Mouse (Mus musculus): Measurements from ENCODE around the gene Setd3. TPM values are rescaled to one million over a fixed set of nuclear protein-coding genes. Genes with fewer than 3 reads are reported as not detected.

Gene Setd3
- polyA plus RNA-seq, 1 experiment from 2014 or later, result 93.0 TPM

DNA sequence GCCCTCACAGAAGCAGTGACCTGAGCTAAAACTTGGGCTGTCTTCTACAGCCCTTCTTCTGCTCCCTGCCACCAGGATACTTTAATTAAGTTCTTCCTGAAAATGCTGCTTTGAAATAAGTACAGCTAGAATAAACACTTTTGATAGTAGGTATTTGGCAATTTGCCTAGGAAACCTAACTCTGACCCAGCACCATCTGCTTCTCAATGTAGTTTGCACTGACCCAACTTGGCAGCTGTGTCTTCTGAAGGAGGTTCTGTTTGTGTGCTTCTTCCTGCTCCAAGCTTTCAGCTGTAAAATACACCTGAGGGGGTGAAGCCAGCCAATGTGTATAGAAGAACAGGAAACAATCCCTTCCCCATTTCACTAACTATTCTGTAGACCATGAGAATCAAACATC lies 7.8 kb downstream of the Setd3 start:
- ATAC-seq (ENCODE audit: insufficient read depth, low FRiP score), result no peak; the same call in 1 of the 2 replicates
- Histone ChIP-seq H3K4me3 (replicated peaks; ENCODE audit: low read length) (no peak overlapping the region), H3K4me2 (ENCODE audit: low read depth, low read length) (no peak overlapping the region), H3K9ac (ENCODE audit: low read length) (no peak overlapping the region), H3K9me3 (replicated peaks; ENCODE audit: control insufficient read depth, low read length) (no peaks in the 10 kb centered on the region), H3K4me1 (ENCODE audit: control insufficient read depth, insufficient read depth, low read length) (peaks cover 17% of the 10 kb centered on the region), H3K27ac (ENCODE audit: low read length) (no peak overlapping the region), H3K27me3 (ENCODE audit: control insufficient read depth, insufficient read depth, low read length) (no peaks in the 10 kb centered on the region), H3K36me3 (ENCODE audit: control insufficient read depth, insufficient read depth, low read length) (no peaks in the 10 kb centered on the region)

DNA sequence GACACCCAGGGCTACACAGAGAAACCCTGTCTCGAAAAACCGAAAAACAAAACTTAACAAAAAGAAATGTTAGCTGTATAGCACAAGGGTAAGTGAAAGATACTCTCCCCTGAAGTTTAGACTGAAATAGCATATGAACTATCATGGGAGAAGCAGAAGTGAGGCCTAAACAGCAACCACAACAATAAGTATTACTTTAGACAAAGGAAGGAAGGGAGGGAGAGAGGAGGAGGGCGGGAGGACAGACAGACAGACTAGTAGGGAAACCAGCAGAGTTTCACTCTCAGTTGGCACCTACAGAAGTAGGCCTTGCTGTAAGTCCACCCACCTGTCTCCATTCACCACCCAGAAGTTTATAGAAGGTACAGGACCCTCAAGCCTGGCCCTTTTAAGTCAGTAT lies 8.6 kb downstream of the Setd3 start:
- Histone ChIP-seq H3K27me3 (ENCODE audit: control insufficient read depth, insufficient read depth, low read length) (no peaks in the 10 kb centered on the region), H3K4me2 (ENCODE audit: low read depth, low read length) (no peak overlapping the region), H3K27ac (ENCODE audit: low read length) (no peak overlapping the region), H3K4me1 (ENCODE audit: control insufficient read depth, insufficient read depth, low read length) (peaks cover 12% of the 10 kb centered on the region), H3K4me3 (replicated peaks; ENCODE audit: low read length) (no peak overlapping the region), H3K36me3 (ENCODE audit: control insufficient read depth, insufficient read depth, low read length) (no peaks in the 10 kb centered on the region), H3K9ac (ENCODE audit: low read length) (no peak overlapping the region), H3K9me3 (replicated peaks; ENCODE audit: control insufficient read depth, low read length) (no peaks in the 10 kb centered on the region)
- no peak for ATAC-seq (ENCODE audit: insufficient read depth, low FRiP score)
- 84% methylated on average over 3 of the region's 3 CpGs for WGBS

DNA sequence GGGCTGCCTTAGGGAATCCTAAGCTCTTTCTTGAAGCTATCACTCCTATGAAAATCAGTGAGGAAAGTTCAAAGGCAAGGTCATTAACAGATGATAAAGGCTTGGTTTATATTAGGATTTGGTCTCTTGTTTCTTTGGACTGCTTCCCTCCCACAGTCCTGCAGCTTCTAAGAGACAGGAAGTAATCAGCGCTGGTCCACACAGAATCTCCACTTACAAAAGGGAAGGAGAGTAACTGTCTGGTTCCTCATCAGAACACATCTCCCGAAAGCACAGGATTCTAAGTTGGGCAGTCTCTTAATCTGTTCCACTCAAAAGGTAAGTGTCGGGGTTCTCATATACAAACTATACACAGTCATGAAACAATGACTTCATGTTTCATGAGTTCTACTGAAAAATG lies 10.2 kb downstream of the Setd3 start:
- Histone ChIP-seq H3K9me3 (replicated peaks; ENCODE audit: control insufficient read depth, low read length) (no peaks in the 10 kb centered on the region), H3K9ac (ENCODE audit: low read length) (no peak overlapping the region), H3K4me2 (ENCODE audit: low read depth, low read length) (no peak overlapping the region), H3K4me1 (ENCODE audit: control insufficient read depth, insufficient read depth, low read length) (peaks cover 12% of the 10 kb centered on the region), H3K27ac (ENCODE audit: low read length) (no peak overlapping the region), H3K27me3 (ENCODE audit: control insufficient read depth, insufficient read depth, low read length) (no peaks in the 10 kb centered on the region), H3K4me3 (replicated peaks; ENCODE audit: low read length) (no peak overlapping the region), H3K36me3 (ENCODE audit: control insufficient read depth, insufficient read depth, low read length) (no peaks in the 10 kb centered on the region)
- WGBS, result 53% methylated on average over 3 of the region's 3 CpGs
- no peak for ATAC-seq (ENCODE audit: insufficient read depth, low FRiP score)

DNA sequence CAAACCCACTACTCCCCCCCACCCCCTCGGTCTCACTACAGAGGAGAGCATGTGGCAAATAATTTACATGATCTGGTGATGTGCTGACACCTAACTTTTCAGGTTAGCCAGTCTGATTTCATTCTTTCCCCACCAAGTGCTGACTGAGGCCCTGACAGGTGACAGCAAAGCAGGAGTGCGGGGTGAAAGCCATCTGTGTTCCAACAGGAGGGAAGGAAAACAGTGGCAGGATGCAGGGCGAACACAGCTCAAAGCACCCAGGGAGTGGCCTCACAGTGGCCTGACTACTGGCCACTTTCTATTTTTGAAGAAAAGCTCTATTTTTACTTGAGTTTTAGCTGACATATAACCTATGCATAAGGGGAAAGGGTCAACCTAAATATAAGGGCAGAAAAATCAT lies 15.4 kb downstream of the Setd3 start:
- Histone ChIP-seq H3K27ac (ENCODE audit: low read length) (no peak overlapping the region), H3K4me2 (ENCODE audit: low read depth, low read length) (no peak overlapping the region), H3K4me1 (ENCODE audit: control insufficient read depth, insufficient read depth, low read length) (no peaks in the 10 kb centered on the region), H3K9ac (ENCODE audit: low read length) (no peak overlapping the region), H3K27me3 (ENCODE audit: control insufficient read depth, insufficient read depth, low read length) (no peaks in the 10 kb centered on the region), H3K36me3 (ENCODE audit: control insufficient read depth, insufficient read depth, low read length) (0 out of 2 replicates have a peak, but pooled peaks cover 5% of the 10 kb centered on the region), H3K4me3 (replicated peaks; ENCODE audit: low read length) (no peak overlapping the region), H3K9me3 (replicated peaks; ENCODE audit: control insufficient read depth, low read length) (no peaks in the 10 kb centered on the region)
- ATAC-seq (ENCODE audit: insufficient read depth, low FRiP score), result no peak
- WGBS, result 83% methylated on average over 3 of the region's 3 CpGs

DNA sequence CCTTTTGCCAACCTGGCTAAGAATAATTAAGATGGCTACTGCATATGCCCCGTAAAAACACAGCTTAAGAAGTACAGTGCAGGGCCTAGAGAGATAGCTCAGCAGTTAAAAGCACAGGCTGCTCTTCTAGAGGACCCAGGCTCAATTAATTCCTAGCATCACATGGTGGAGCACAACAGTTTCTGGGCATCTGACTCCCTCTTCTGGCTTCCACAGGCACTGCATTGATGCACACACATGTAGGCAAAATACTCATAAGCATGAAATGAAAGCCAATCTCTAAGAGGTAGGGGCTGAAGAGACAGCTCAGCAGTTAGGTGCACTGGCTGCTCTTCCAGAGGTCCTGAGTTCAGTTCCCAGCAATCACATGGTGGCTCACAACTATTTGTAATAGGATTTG lies 17.1 kb downstream of the Setd3 start:
- no peak overlapping the region for H3K27ac ChIP-seq (ENCODE audit: low read length)
- H3K9ac ChIP-seq (ENCODE audit: low read length), result no peak overlapping the region
- 93% methylated on average over 1 of the region's 1 CpGs for WGBS
- H3K27me3 ChIP-seq (ENCODE audit: control insufficient read depth, insufficient read depth, low read length), result no peaks in the 10 kb centered on the region
- no peak for ATAC-seq (ENCODE audit: insufficient read depth, low FRiP score)
- H3K4me3 ChIP-seq (replicated peaks; ENCODE audit: low read length), result no peak overlapping the region
- H3K36me3 ChIP-seq (ENCODE audit: control insufficient read depth, insufficient read depth, low read length), result 0 out of 2 replicates have a peak, but pooled peaks cover 5% of the 10 kb centered on the region
- H3K4me1 ChIP-seq (ENCODE audit: control insufficient read depth, insufficient read depth, low read length), result no peaks in the 10 kb centered on the region
- no peak overlapping the region for H3K4me2 ChIP-seq (ENCODE audit: low read depth, low read length)
- H3K9me3 ChIP-seq (replicated peaks; ENCODE audit: control insufficient read depth, low read length), result no peaks in the 10 kb centered on the region

DNA sequence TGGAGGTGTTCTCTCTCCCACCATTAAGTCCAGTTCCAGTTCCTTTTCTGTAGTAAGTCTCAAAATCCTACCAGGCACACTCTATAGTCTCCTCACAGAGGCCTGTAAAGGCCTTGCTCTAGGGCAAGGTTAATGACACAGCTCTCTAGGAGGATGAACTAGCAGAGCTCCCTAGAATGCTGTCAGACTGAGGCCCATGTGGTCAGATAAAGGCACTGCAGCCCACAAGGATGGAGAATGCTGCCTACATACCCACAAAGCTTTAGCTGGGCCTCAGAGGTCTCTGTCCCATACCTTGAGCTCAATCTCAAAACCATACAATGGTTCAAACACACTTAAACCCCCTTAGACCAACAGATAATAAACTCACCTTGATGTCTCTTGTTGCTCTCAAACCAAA lies 19.3 kb downstream of the Setd3 start:
- Histone ChIP-seq H3K9ac (ENCODE audit: low read length) (no peak overlapping the region), H3K9me3 (replicated peaks; ENCODE audit: control insufficient read depth, low read length) (no peaks in the 10 kb centered on the region), H3K4me1 (ENCODE audit: control insufficient read depth, insufficient read depth, low read length) (no peaks in the 10 kb centered on the region), H3K36me3 (ENCODE audit: control insufficient read depth, insufficient read depth, low read length) (peaks cover 8% of the 10 kb centered on the region; the same call in 1 of the 2 replicates), H3K27ac (ENCODE audit: low read length) (no peak overlapping the region), H3K4me3 (replicated peaks; ENCODE audit: low read length) (no peak overlapping the region), H3K4me2 (ENCODE audit: low read depth, low read length) (no peak overlapping the region), H3K27me3 (ENCODE audit: control insufficient read depth, insufficient read depth, low read length) (no peaks in the 10 kb centered on the region)
- ATAC-seq (ENCODE audit: insufficient read depth, low FRiP score), result no peak

DNA sequence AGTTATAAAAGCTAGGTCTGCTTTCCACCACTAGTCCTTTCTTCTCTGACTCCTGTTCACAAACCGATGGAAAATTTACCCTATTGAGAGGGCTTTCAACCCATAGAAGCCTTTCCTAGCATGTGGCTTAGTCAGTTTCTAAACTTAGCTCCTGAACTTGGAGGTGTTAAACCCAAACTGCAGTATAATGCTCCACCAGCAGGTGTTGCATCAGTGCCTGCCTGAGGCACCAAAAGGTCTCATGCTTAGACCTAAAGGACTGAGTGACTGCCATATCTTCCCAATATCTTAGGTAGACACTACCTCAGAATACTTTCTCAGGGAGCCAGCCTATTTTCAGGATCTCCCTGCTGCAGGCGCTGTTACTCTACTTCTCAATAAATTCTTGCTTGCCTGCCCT lies 26.4 kb downstream of the Setd3 start:
- Histone ChIP-seq H3K4me1 (ENCODE audit: control insufficient read depth, insufficient read depth, low read length) (no peaks in the 10 kb centered on the region), H3K4me2 (ENCODE audit: low read depth, low read length) (no peak overlapping the region), H3K36me3 (ENCODE audit: control insufficient read depth, insufficient read depth, low read length) (peaks cover 3% of the 10 kb centered on the region; the same call in 1 of the 2 replicates), H3K9ac (ENCODE audit: low read length) (no peak overlapping the region), H3K4me3 (replicated peaks; ENCODE audit: low read length) (no peak overlapping the region), H3K27me3 (ENCODE audit: control insufficient read depth, insufficient read depth, low read length) (no peaks in the 10 kb centered on the region), H3K27ac (ENCODE audit: low read length) (no peak overlapping the region), H3K9me3 (replicated peaks; ENCODE audit: control insufficient read depth, low read length) (no peaks in the 10 kb centered on the region)
- 93% methylated on average over 2 of the region's 2 CpGs for WGBS
- no peak for ATAC-seq (ENCODE audit: insufficient read depth, low FRiP score)

DNA sequence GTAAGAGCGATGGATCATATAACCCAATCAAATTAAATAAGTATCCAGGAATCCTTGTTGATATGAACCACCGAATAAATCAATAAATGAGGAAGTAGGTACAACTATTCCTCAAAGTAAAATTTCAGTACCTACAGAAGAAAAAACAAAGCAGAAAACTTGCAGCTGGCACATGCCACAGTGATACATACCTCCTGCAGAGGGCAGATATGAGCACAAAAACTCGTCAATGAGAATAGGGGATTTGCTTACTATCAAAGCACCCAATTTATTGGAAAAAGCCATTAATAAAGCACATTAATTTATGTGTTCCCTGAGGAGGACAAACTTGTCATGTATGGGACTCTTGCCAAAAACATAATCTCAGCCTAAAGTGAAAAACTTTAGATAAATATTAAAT lies 29.4 kb downstream of the Setd3 start:
- H3K4me3 ChIP-seq (replicated peaks; ENCODE audit: low read length), result no peak overlapping the region
- no peak overlapping the region for H3K4me2 ChIP-seq (ENCODE audit: low read depth, low read length)
- H3K27ac ChIP-seq (ENCODE audit: low read length), result no peak overlapping the region
- ATAC-seq (ENCODE audit: insufficient read depth, low FRiP score), result no peak
- 0 out of 2 replicates have a peak, but pooled peaks cover 4% of the 10 kb centered on the region for H3K36me3 ChIP-seq (ENCODE audit: control insufficient read depth, insufficient read depth, low read length)
- no peaks in the 10 kb centered on the region for H3K4me1 ChIP-seq (ENCODE audit: control insufficient read depth, insufficient read depth, low read length)
- no peaks in the 10 kb centered on the region for H3K27me3 ChIP-seq (ENCODE audit: control insufficient read depth, insufficient read depth, low read length)
- 69% methylated on average over 3 of the region's 3 CpGs for WGBS
- H3K9ac ChIP-seq (ENCODE audit: low read length), result no peak overlapping the region
- H3K9me3 ChIP-seq (replicated peaks; ENCODE audit: control insufficient read depth, low read length), result no peaks in the 10 kb centered on the region

DNA sequence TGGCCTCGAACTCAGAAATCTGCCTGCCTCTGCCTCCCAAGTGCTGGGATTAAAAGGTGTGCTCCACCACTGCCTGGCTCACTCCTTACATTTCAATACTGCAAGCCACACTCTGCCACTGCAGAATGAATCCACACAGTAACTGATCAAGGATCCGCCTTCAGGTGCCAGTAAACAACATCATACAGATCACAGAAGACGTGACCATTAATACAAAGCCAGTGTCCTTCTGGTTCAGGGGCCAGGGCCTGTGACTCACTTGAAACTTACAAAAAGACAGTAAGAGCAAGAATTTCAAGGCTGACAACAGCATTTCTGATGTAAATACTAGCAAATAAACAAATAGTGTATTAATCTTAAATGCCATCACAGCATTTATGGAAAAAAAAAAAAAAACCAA lies 33.9 kb downstream of the Setd3 start:
- Histone ChIP-seq H3K9me3 (replicated peaks; ENCODE audit: control insufficient read depth, low read length) (no peaks in the 10 kb centered on the region), H3K4me2 (ENCODE audit: low read depth, low read length) (no peak overlapping the region), H3K27me3 (ENCODE audit: control insufficient read depth, insufficient read depth, low read length) (no peaks in the 10 kb centered on the region), H3K4me1 (ENCODE audit: control insufficient read depth, insufficient read depth, low read length) (no peaks in the 10 kb centered on the region), H3K36me3 (ENCODE audit: control insufficient read depth, insufficient read depth, low read length) (peaks cover 13% of the 10 kb centered on the region; the same call in 1 of the 2 replicates), H3K4me3 (replicated peaks; ENCODE audit: low read length) (no peak overlapping the region), H3K27ac (ENCODE audit: low read length) (no peak overlapping the region), H3K9ac (ENCODE audit: low read length) (no peak overlapping the region)
- WGBS, result 93% methylated on average over 3 of the region's 3 CpGs
- ATAC-seq (ENCODE audit: insufficient read depth, low FRiP score), result no peak
